Mouse (Mus musculus) ZHBTc4 (cell line): ENCODE measurements at regions not wholly inside any gene's neighbourhood (a gene's known extent, or its start where the extent isn't known, plus 50 kb on each side); places are given as distances from the start of the nearest gene placed in this dataset.

Source experiments
- DNase-seq: peaks from one replicate; pipeline ENCODE4 v3.0.0-alpha.2; 2011; ENCODE audit warnings: low read depth, low spot score

DNA sequence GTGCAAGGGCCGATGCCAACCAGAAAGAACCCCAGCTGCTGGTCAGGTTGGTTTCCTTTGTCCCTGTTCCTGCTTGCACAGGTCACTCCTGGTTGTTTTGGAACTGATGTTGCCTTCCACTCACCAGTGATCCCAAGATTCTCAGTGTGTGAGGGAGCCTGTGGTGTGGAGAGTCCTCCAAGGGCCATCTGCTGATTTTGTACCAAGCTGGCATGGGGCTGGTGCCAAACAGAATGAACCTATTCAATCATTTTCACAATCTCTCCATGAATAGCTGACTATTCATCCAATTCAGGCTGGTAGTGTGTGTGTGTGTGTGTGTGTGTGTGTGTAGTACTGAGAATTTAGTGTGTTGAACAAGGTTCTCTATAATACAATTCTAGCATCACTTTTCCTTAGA, 402.8 kb upstream of the Cntnap5b start:
- no peak for DNase-seq

DNA sequence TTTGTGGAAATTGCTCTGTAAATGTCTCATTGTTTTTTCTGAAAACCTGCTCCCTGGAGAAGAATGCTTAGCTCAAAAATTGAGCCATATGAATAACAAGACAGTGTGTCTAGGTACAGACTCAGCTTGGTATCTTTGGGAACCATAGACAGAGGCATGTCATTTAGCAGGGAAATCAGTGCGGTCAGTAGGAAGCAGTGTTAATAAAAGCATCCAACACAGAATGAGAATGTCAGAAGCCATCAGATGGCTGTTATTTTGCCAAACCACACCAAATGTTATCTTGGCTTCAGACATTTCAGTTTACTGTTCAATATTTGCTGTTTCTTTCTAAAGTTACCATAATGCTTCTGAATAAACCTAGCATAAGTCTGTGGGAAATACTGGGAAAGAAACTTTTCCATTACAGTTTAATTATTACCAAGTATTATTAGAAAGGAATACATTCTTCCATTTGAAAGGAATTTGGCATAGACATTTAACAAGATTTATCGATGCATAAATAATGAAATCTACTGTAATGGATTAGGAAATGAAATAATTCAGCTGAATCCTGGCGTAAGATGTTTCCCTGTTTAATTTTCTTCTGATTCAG, 402.1 kb upstream of the Cntnap5b start:
- no peak for DNase-seq

DNA sequence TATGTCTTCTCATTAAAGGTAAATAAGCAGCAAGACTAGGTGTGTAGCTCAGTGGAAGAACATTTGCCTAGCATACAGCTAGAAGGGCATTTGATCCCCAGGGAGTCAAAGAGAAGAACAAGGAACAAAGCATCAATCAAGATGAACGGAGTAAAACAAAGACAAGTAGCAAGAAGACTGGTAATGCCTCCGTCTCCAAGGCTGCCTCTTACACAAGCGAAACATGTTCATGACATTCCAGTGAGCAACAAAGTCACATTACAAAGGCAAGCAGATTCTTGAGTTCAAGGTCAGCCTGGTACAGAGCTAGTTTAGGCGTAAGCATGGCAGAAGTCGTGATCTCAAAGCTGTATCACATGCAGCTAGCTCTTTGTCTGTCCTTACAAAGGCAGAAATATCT, 376.8 kb upstream of the Cntnap5b start:
- peak; percentile 64 for DNase-seq
